Mouse (Mus musculus): ENCODE results near the gene Ctse. TPM values are rescaled to one million over a fixed set of nuclear protein-coding genes. Genes with fewer than 3 reads are reported as not detected.

The Ctse gene
- polyA plus RNA-seq, 1 experiment from 2014 or later, result 0.97 TPM

DNA sequence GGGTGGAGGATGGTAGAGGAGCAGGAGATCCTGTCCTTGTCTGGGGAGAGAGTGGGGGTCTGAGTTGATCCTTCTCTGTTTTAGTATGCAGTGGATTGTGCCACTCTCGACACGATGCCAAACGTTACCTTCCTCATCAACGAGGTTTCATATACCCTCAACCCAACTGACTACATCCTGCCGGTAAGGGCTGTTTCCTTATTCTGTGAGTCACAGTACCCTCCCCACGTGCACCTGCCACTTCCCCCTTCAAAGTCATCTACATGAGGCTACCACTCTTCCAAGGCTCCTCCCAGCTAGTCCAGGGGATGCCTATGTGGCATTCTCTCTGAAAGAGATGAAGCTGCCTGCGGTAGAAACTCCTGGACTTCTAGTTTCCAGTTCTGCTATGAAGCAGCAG is 34.3 kb downstream of the Ctse start:
- WGBS, result 84% methylated on average over 7 of the region's 7 CpGs
- Histone ChIP-seq H3K36me3 (no peaks in the 10 kb centered on the region), H3K4me3 (no peak overlapping the region), H3K4me2 (no peak overlapping the region), H3K27me3 (replicated peaks) (0 out of 2 replicates have a peak, but pooled peaks cover 3% of the 10 kb centered on the region), H3K4me1 (replicated peaks) (no peaks in the 10 kb centered on the region), H3K27ac (ENCODE audit: poor library complexity, severe bottlenecking) (no peak overlapping the region), H3K9ac (no peak overlapping the region), H3K9me3 (replicated peaks) (no peaks in the 10 kb centered on the region)
- ATAC-seq (ENCODE audit: insufficient number of reproducible peaks, low FRiP score), result no peak

- no peaks in the 10 kb centered on the region for H3K9me3 ChIP-seq (replicated peaks)
- no peak for ATAC-seq (ENCODE audit: insufficient number of reproducible peaks, low FRiP score)
- no peak overlapping the region for H3K4me2 ChIP-seq
- H3K9ac ChIP-seq, result no peak overlapping the region
- H3K4me1 ChIP-seq (replicated peaks), result no peaks in the 10 kb centered on the region
- no peak overlapping the region for H3K4me3 ChIP-seq
- H3K27me3 ChIP-seq (replicated peaks), result no peaks in the 10 kb centered on the region
- no peaks in the 10 kb centered on the region for H3K36me3 ChIP-seq
- 68% methylated on average over 5 of the region's 5 CpGs for WGBS
- no peak overlapping the region for H3K27ac ChIP-seq (ENCODE audit: poor library complexity, severe bottlenecking)
These were observed 41.5 kb downstream of the Ctse start for GRCm38 (mm10) chr1:131679644-131680043.

- Histone ChIP-seq H3K9me3 (replicated peaks) (no peaks in the 10 kb centered on the region), H3K27ac (ENCODE audit: poor library complexity, severe bottlenecking) (no peak overlapping the region), H3K4me1 (replicated peaks) (peaks cover 13% of the 10 kb centered on the region), H3K27me3 (replicated peaks) (no peaks in the 10 kb centered on the region), H3K36me3 (no peaks in the 10 kb centered on the region), H3K9ac (no peak overlapping the region), H3K4me3 (no peak overlapping the region), H3K4me2 (no peak overlapping the region)
- 83% methylated on average over 2 of the region's 2 CpGs for whole genome bisulfite sequencing
- ATAC-seq (ENCODE audit: insufficient number of reproducible peaks, low FRiP score), result no peak
These were observed 49.6 kb downstream of the Ctse start for GRCm38 (mm10) chr1:131687739-131688138.

DNA sequence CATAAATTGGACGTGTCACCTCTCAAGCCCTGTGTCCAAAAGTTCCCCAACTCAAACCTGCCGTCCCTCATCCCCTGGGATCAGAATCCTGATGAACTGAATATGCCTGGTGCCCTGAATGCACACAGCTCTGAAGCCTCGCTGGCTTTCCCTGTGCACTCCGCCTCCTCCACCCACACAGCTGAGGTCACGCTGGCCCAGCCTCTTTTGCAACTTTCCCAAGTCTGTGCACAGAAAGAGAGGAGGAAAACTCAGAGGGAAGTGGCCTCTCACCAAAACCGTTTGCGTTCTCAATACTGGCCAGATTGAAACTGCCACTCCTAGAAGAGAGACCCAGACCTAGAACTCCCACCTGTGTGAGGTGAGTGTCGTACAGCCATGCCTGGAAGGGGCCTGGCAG is 50.4 kb downstream of the Ctse start, which contains the start of gene Rab7b:
TSS of gene Rab7b (plus strand) at position 221 of the 400 bp plus-strand sequence.
- no peak within 1 kb of the TSS for H3K9ac ChIP-seq
- peaks cover 13% of the 10 kb centered on the region for H3K4me1 ChIP-seq (replicated peaks)
- 56% methylated on average over 8 of the region's 8 CpGs for WGBS
- no peaks in the 10 kb centered on the region for H3K27me3 ChIP-seq (replicated peaks)
- H3K27ac ChIP-seq (ENCODE audit: poor library complexity, severe bottlenecking), result no peak within 1 kb of the TSS
- no peak for ATAC-seq (ENCODE audit: insufficient number of reproducible peaks, low FRiP score)
- H3K4me2 ChIP-seq, result no peak within 1 kb of the TSS
- H3K36me3 ChIP-seq, result no peaks in the 10 kb centered on the region
- no peak within 1 kb of the TSS for H3K4me3 ChIP-seq
- H3K9me3 ChIP-seq (replicated peaks), result no peaks in the 10 kb centered on the region

DNA sequence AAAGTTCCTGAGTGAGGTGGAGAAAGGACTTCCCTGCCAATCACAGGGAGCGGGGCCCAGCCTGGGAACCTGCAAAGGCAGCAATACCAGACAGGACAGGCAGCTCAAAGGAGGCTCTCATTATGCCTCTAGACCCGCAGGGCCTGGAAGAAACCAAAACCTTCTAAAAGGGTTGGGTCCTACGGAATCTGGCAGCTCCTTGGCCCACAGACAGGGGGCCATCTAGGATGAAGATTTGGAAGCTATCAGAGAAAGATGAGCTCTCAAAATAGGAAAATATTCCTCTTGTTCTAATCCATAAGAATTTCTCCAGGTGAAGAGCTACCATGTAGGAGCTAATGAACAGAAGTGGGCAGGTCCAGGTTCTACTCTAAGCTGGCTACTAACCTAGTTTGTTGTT is 50.9 kb downstream of the Ctse start:
- Histone ChIP-seq H3K4me2 (no peak overlapping the region), H3K9me3 (replicated peaks) (no peaks in the 10 kb centered on the region), H3K4me1 (replicated peaks) (peaks cover 13% of the 10 kb centered on the region), H3K27ac (ENCODE audit: poor library complexity, severe bottlenecking) (no peak overlapping the region), H3K9ac (no peak overlapping the region), H3K4me3 (no peak overlapping the region), H3K36me3 (no peaks in the 10 kb centered on the region), H3K27me3 (replicated peaks) (no peaks in the 10 kb centered on the region)
- 74% methylated on average over 3 of the region's 3 CpGs for WGBS
- no peak for ATAC-seq (ENCODE audit: insufficient number of reproducible peaks, low FRiP score)

GRCm38 (mm10) chr1:131689899-131690298 is 51.8 kb downstream of the Ctse start:
- no peak overlapping the region for H3K4me2 ChIP-seq
- no peak overlapping the region for H3K4me3 ChIP-seq
- peaks cover 13% of the 10 kb centered on the region for H3K4me1 ChIP-seq (replicated peaks)
- H3K9ac ChIP-seq, result no peak overlapping the region
- H3K36me3 ChIP-seq, result no peaks in the 10 kb centered on the region
- no peak for ATAC-seq (ENCODE audit: insufficient number of reproducible peaks, low FRiP score)
- no peaks in the 10 kb centered on the region for H3K9me3 ChIP-seq (replicated peaks)
- 76% methylated on average over 5 of the region's 5 CpGs for WGBS
- H3K27me3 ChIP-seq (replicated peaks), result no peaks in the 10 kb centered on the region
- no peak overlapping the region for H3K27ac ChIP-seq (ENCODE audit: poor library complexity, severe bottlenecking)

GRCm38 (mm10) chr1:131690435-131690834 is 52.3 kb downstream of the Ctse start:
- Histone ChIP-seq H3K4me3 (no peak overlapping the region), H3K9ac (no peak overlapping the region), H3K4me1 (replicated peaks) (peaks cover 13% of the 10 kb centered on the region), H3K4me2 (no peak overlapping the region), H3K36me3 (no peaks in the 10 kb centered on the region), H3K9me3 (replicated peaks) (no peaks in the 10 kb centered on the region), H3K27me3 (replicated peaks) (no peaks in the 10 kb centered on the region), H3K27ac (ENCODE audit: poor library complexity, severe bottlenecking) (no peak overlapping the region)
- 35% methylated on average over 3 of the region's 3 CpGs for WGBS
- peak; percentile 66 for ATAC-seq (ENCODE audit: insufficient number of reproducible peaks, low FRiP score)

GRCm38 (mm10) chr1:131691356-131691755 is 53.2 kb downstream of the Ctse start:
- Histone ChIP-seq H3K27me3 (replicated peaks) (no peaks in the 10 kb centered on the region), H3K4me1 (replicated peaks) (peaks cover 15% of the 10 kb centered on the region), H3K9ac (no peak overlapping the region), H3K4me2 (no peak overlapping the region), H3K27ac (ENCODE audit: poor library complexity, severe bottlenecking) (no peak overlapping the region), H3K4me3 (no peak overlapping the region), H3K9me3 (replicated peaks) (no peaks in the 10 kb centered on the region), H3K36me3 (no peaks in the 10 kb centered on the region)
- no peak for ATAC-seq (ENCODE audit: insufficient number of reproducible peaks, low FRiP score)

DNA sequence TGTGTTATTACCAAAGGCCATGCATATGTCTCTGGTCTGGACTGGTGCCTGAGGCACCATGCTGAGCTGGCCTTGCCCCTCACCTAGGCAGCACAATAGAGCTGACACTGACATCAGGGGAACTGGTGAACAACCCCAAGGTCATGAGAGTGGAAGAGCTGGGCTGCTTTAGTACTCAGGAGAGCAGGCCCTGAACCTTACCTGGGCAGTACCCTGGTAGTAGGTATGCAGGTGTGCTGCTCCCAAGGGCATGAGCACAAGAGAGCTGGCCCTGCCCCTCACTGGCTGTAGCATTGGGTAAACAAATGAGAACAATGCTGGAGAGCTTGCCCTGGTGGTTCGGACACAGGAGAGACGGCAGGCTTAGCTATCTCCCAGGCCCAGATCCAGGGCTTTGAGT is 57.2 kb downstream of the Ctse start:
- Histone ChIP-seq H3K4me1 (replicated peaks) (peaks cover 14% of the 10 kb centered on the region), H3K4me2 (no peak overlapping the region), H3K27me3 (replicated peaks) (no peaks in the 10 kb centered on the region), H3K36me3 (no peaks in the 10 kb centered on the region), H3K4me3 (no peak overlapping the region), H3K9ac (no peak overlapping the region), H3K27ac (ENCODE audit: poor library complexity, severe bottlenecking) (no peak overlapping the region), H3K9me3 (replicated peaks) (no peaks in the 10 kb centered on the region)
- no peak for ATAC-seq (ENCODE audit: insufficient number of reproducible peaks, low FRiP score)
- 75% methylated on average over 2 of the region's 2 CpGs for WGBS

DNA sequence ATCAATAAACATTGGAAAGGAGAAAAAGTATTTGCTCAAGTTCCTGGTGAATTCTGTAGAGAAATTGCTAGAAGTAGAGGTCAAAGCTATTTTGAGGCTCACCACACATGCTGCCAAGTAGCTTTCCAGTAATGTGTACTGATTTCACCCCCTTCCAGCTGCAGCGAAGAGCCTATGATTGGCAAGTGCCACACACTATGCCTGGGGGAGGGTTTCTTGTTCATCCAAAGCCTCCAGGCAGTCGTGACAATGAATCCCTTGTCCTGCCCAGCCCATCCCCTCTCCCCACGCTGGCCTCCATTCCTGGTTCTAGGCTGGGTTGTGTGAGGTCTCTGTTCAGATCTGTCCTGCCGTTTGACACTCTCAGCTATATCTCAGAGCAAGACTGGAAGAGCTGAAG is 58.2 kb downstream of the Ctse start:
- Histone ChIP-seq H3K9ac (no peak overlapping the region), H3K9me3 (replicated peaks) (no peaks in the 10 kb centered on the region), H3K4me3 (no peak overlapping the region), H3K4me1 (replicated peaks) (peaks cover 4% of the 10 kb centered on the region; the same call in 1 of the 2 replicates), H3K27me3 (replicated peaks) (no peaks in the 10 kb centered on the region), H3K36me3 (no peaks in the 10 kb centered on the region), H3K4me2 (no peak overlapping the region), H3K27ac (ENCODE audit: poor library complexity, severe bottlenecking) (no peak overlapping the region)
- no peak for ATAC-seq (ENCODE audit: insufficient number of reproducible peaks, low FRiP score)
- 39% methylated on average over 4 of the region's 4 CpGs for WGBS

- Histone ChIP-seq H3K4me3 (no peak overlapping the region), H3K27ac (ENCODE audit: poor library complexity, severe bottlenecking) (no peak overlapping the region), H3K4me1 (replicated peaks) (peaks cover 9% of the 10 kb centered on the region), H3K4me2 (no peak overlapping the region), H3K9ac (no peak overlapping the region), H3K9me3 (replicated peaks) (no peaks in the 10 kb centered on the region), H3K36me3 (no peaks in the 10 kb centered on the region), H3K27me3 (replicated peaks) (no peaks in the 10 kb centered on the region)
- no peak for ATAC-seq (ENCODE audit: insufficient number of reproducible peaks, low FRiP score)
- 85% methylated on average over 3 of the region's 3 CpGs for WGBS
These were observed 60.7 kb downstream of the Ctse start for GRCm38 (mm10) chr1:131698770-131699169.

GRCm38 (mm10) chr1:131699642-131700041 is 61.5 kb downstream of the Ctse start:
- Histone ChIP-seq H3K4me1 (replicated peaks) (peaks cover 9% of the 10 kb centered on the region), H3K4me3 (no peak overlapping the region), H3K9ac (no peak overlapping the region), H3K4me2 (no peak overlapping the region), H3K27ac (ENCODE audit: poor library complexity, severe bottlenecking) (no peak overlapping the region), H3K36me3 (no peaks in the 10 kb centered on the region), H3K9me3 (replicated peaks) (no peaks in the 10 kb centered on the region), H3K27me3 (replicated peaks) (no peaks in the 10 kb centered on the region)
- no peak for ATAC-seq (ENCODE audit: insufficient number of reproducible peaks, low FRiP score)
- WGBS, result 56% methylated on average over 4 of the region's 4 CpGs

Measured in heart, embryonic 12.5 days (tissue).